Comparison of ENCODE assay signal across 8 mouse cellular contexts in genomic region chr9:42264145-42264544, GRCm38 (mm10). TPM values are rescaled to one million over a fixed set of nuclear protein-coding genes. Genes with fewer than 3 reads are reported as not detected.
DNase-seq lines count a peak whose midpoint lies in the region; ATAC-seq and TF ChIP-seq lines count a peak whose summit lies in the region.

Gene Sc5d, minus strand, starts transcription at chr9:42264256.

- 0 out of 2 replicates have a peak, but pooled peaks cover 3% of the 10 kb centered on the region for H3K4me1 ChIP-seq in hindbrain, postnatal 0 days (ENCODE audit: insufficient read depth, low read length)

- under 1% methylated on average over 44 of the region's 49 CpGs for WGBS in hindbrain, postnatal 0 days

- peak within 1 kb of the TSS; percentile 74 for H3K4me2 ChIP-seq in hindbrain, postnatal 0 days (ENCODE audit: low read depth, low read length)

- H3K27ac ChIP-seq in gastrocnemius, adult 2 months, result peak within 1 kb of the TSS; percentile 91
- H3K27ac ChIP-seq in hindbrain, postnatal 0 days, result peak within 1 kb of the TSS; percentile 82
- H3K27ac ChIP-seq in left cerebral cortex, adult 2 months, result peak within 1 kb of the TSS; percentile 82

- TF ChIP-seq CTCF in gastrocnemius, adult 2 months (IDR thresholded peaks at IDR 0.05), result no peak
- no peak for TF ChIP-seq CTCF in hindbrain, postnatal 0 days (IDR thresholded peaks at IDR 0.05; ENCODE audit: low read depth)
- no peak for TF ChIP-seq CTCF in left cerebral cortex, adult 2 months (IDR thresholded peaks at IDR 0.05)

- intact Hi-C loops in gastrocnemius, adult 2 months (cut with DNase I), result no loop called here
- intact Hi-C loops in left cerebral cortex, adult 2 months (cut with DNase I), result loop anchor here (5.0 kb wide), 1 partner anchor 262 kb away; no protein-coding TSS in a partner anchor

- H3K27me3 ChIP-seq in hindbrain, postnatal 0 days (ENCODE audit: insufficient read depth, low read length), result no peaks in the 10 kb centered on the region

- H3K36me3 ChIP-seq in hindbrain, postnatal 0 days (ENCODE audit: insufficient read depth, low read length), result 0 out of 2 replicates have a peak, but pooled peaks cover under 1% of the 10 kb centered on the region

- peak within 1 kb of the TSS; percentile 86 for H3K9ac ChIP-seq in hindbrain, postnatal 0 days (replicated peaks; ENCODE audit: low read length)

- no peaks in the 10 kb centered on the region for H3K9me3 ChIP-seq in hindbrain, postnatal 0 days (ENCODE audit: low read length)

- peak within 1 kb of the TSS; percentile 81 for H3K4me3 ChIP-seq in gastrocnemius, adult 2 months
- peak within 1 kb of the TSS; percentile 82 for H3K4me3 ChIP-seq in hindbrain, postnatal 0 days (ENCODE audit: low read length)
- H3K4me3 ChIP-seq in left cerebral cortex, adult 2 months, result peak within 1 kb of the TSS; percentile 62

- DNase-seq in WW6 (ENCODE audit: low read depth, low spot score), result peak; percentile 77
- peak; percentile 83 to 96 for DNase-seq in cerebellum, postnatal 4 days (ENCODE audit: low spot score in 2 of 2)
- DNase-seq in gastrocnemius, adult 2 months, result peak; percentile 98
- DNase-seq in hindbrain, postnatal 0 days (ENCODE audit: low spot score), result peak; percentile 97
- DNase-seq in left cerebral cortex, adult 2 months (ENCODE audit: extremely low spot score in 1 of 2, low spot score in 2 of 2), result peak; percentile 95
- peak; percentile 93 to 95 for DNase-seq in right cerebral cortex, adult 2 months (ENCODE audit: low spot score in 2 of 2)
- DNase-seq in urinary bladder, postnatal 14 days (ENCODE audit: low spot score), result peak; percentile 96

- peak; percentile 99 for ATAC-seq in hindbrain, postnatal 0 days
- peak; percentile 100 for ATAC-seq in megakaryocyte, adult 5-6 weeks (ENCODE audit: poor library complexity, severe bottlenecking)

RNA-seq across cellular contexts. Expression of gene Sc5d, which starts in this region (rescaled TPM):
- 10 to 100 TPM; 21.0 to 22.9 TPM for total RNA-seq in gastrocnemius, adult 2 months (2021)
- 54.6 and 57.0 TPM in 2 replicates for total RNA-seq in hindbrain, postnatal 0 days (2014; rRNA removed)
- 69.1 and 71.9 TPM in 2 replicates for polyA plus RNA-seq in hindbrain, postnatal 0 days (2015; fragmentation: Nextera tagmentation; extraction: Ambion mirVana)
- total RNA-seq in left cerebral cortex, adult 2 months (2021), result 10 to 100 TPM; 49.8 to 54.7 TPM
- 25.7 and 27.8 TPM in 2 replicates for total RNA-seq in megakaryocyte, adult 5-6 weeks (2015)
- total RNA-seq in megakaryocyte, adult 5-6 weeks (2017), result 41.6 and 58.6 TPM in 2 replicates

Comparison
In these comparisons a context has a peak if more than half of its experiments do, and no peak if none do; other contexts are left out.
1. Peak in every context shown above with its lines: DNase-seq, ATAC-seq, H3K4me3 ChIP-seq and H3K27ac ChIP-seq.